Mouse (Mus musculus) lung, adult 2 months (tissue): ENCODE data around the gene Pole4. TPM values are rescaled to one million over a fixed set of nuclear protein-coding genes. Genes with fewer than 3 reads are reported as not detected.
"Not testable (repeated sequence)": the region's sequence is repeated elsewhere in the genome, so short reads cannot be mapped to it uniquely, and the experiment has no call there.

ENCODE experiments used
- DNase-seq: peaks from one replicate; pipeline ENCODE4 v3.0.0; 2022
- H3K4me1 ChIP-seq: fragments of 200-500 bp; 2 replicates; pipeline ENCODE4 v1.6.1; 2011; ENCODE audit warnings: low read length; ENCODE audit not compliant: control insufficient read depth, insufficient read depth
- H3K4me3 ChIP-seq: fragments of 200-500 bp; replicated peaks from 2 replicates; pipeline ENCODE3; 2011; ENCODE audit warnings: low read depth, mild to moderate bottlenecking, control low read depth, low read length; ENCODE audit errors: extremely low read depth
- CTCF ChIP-seq: fragments of 200-500 bp; IDR thresholded peaks from 2 replicates; pipeline ENCODE4 v1.5.1; 2011; ENCODE audit warnings: mild to moderate bottlenecking, low read length, control low read depth; ENCODE audit not compliant: insufficient read depth
- POLR2A ChIP-seq: fragments of 200-500 bp; IDR thresholded peaks from 2 replicates; pipeline ENCODE4 v1.6.1; 2011; ENCODE audit warnings: low read depth, mild to moderate bottlenecking, control low read depth, low read length, borderline replicate concordance; ENCODE audit errors: extremely low read depth
- WGBS: fragments of 180-500 bp; shearing (Covaris S2); methylation state at CpG from one replicate; pipeline ENCODE4 v1.1.7; 2018; 5-methylcytosine and 5-hydroxymethylcytosine counted together
- polyA plus RNA-seq: library from polyadenylated mRNA; depleted of rRNA; stranded (reverse); fragments of >200 nt; gene quantifications from 2 replicates; pipeline ENCODE4 v1.2.3, GENCODE M21; 2012

Pole4 gene
- polyA plus RNA-seq, 1 experiment: 13.6 TPM

DNA sequence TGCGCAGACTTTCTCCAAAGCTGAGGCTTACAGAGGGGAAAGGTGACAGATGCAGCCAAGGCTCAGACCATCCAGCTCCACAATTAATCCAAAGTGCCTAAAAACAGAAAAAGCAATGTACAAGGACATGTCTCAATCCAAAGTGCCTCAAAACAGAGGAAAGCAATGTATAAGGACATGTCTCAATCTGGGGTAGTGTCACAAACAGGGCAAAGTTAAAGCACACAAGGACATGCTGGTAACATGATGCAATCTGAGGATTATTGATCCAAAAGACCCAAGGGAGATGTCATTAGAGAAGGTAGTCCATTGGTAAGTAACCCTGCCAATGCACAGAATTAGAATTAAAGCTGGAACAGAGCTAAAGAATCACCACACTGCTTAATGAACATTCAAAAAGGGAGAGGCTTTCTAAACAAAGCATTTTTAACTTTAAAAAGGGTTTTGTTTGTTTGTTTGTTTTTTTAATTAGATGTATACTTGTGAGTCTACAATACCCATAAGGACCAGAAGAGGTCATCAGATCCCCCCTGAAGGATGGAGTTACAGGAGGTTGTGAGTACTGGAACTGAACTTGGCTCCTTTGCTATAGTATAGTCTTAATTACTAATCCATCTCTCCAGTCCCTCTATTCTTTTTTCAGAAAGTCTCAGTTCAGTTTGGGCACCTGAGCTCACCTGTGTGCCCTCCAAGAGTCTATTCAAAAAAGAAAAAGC lies 57.1 kb downstream of the Pole4 start:
- no peak for DNase-seq
- 94% methylated on average over 1 of the region's 1 CpGs for WGBS
- Histone ChIP-seq H3K4me1 (no peaks in the 10 kb centered on the region), H3K4me3 (no peak overlapping the region)
- TF ChIP-seq CTCF (no peak), POLR2A (no peak)

DNA sequence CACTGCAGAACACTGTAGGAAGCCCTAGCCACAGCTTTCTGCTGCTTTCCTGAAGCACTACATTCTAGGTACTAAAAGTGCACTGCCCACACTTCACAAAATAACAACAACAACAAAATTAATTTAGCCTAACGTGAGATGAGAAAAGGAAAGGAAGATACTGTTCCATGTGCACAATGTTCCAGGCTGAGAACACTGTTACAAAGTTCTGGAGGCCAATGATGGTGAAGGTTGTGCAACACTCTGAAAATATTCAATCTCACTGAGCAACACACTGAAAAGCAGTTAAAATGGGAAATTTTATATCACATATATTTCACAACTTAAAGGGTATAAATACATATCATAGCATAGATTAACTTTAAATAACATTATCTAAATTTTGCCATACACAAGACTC lies 58.2 kb downstream of the Pole4 start:
- no peaks in the 10 kb centered on the region for H3K4me1 ChIP-seq
- no peak for TF ChIP-seq POLR2A
- no peak for TF ChIP-seq CTCF
- WGBS: 80% methylated on average over 1 of the region's 1 CpGs
- DNase-seq: no peak
- H3K4me3 ChIP-seq: no peak overlapping the region

DNA sequence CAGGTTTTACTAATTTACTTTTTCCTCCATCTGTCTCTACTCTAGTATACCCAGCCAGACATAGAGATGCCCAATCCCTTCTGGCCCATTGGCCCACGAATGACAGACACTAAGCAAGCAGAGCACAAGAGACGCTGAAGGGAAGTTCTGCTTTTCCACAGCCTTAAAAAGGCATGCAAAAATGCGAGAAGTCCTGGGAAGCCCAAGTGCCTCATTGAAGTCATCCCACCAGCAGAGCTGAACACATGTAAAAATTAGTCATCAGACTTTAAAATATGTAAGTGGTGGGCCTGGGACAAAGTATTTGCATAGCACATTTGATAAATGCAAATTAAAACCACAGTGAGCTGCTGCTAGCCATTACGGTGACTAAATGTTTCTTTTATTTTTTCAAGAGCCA lies 65.1 kb downstream of the Pole4 start:
- TF ChIP-seq CTCF (no peak), POLR2A (no peak)
- no peak for DNase-seq
- 80% methylated on average over 4 of the region's 4 CpGs for WGBS
- H3K4me1 ChIP-seq: no peaks in the 10 kb centered on the region
- H3K4me3 ChIP-seq: no peak overlapping the region

DNA sequence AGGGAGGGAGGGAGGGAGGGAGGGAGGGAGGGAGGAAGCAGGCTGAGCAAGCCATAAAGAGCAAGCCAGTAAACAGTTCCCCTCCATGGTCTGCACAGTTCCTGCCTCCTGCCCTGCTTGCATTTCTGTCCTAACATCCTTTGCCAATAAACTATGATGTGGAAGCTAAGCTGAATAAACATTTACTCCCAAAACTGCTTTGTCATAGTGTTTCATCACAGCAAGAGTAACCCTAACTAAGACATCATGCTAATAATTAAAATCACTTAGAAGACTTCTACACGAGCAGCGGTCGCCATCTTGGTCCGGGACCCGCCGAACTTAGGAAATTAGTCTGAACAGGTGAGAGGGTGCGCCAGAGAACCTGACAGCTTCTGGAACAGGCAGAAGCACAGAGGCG lies 79.8 kb downstream of the Pole4 start:
- not testable (repeated sequence) for H3K4me1 ChIP-seq, DNase-seq, H3K4me3 ChIP-seq
- 95% methylated on average over 7 of the region's 8 CpGs for WGBS

DNA sequence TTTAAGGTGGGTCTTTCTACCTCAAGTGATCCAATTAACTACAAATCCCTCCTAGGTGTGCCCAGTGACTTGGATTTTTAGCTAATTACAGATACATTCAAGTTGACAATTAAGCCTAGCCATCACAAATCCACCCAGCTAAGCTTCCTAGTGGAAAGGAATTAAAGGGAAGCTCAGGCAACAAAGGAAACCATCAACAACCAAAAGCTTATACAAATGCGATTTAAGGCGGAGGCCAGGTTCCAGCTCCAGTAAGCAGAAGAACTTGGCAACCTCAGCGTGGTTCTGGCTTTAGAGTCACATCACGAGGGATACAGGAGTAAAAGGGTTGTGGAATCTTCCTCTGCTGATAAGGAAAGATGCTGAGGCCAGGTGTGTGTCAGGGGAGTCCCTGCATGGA lies 92.0 kb downstream of the Pole4 start:
- no peaks in the 10 kb centered on the region for H3K4me1 ChIP-seq
- no peak for DNase-seq
- TF ChIP-seq POLR2A: no peak
- TF ChIP-seq CTCF: no peak
- H3K4me3 ChIP-seq: no peak overlapping the region
- 76% methylated on average over 4 of the region's 4 CpGs for WGBS

DNA sequence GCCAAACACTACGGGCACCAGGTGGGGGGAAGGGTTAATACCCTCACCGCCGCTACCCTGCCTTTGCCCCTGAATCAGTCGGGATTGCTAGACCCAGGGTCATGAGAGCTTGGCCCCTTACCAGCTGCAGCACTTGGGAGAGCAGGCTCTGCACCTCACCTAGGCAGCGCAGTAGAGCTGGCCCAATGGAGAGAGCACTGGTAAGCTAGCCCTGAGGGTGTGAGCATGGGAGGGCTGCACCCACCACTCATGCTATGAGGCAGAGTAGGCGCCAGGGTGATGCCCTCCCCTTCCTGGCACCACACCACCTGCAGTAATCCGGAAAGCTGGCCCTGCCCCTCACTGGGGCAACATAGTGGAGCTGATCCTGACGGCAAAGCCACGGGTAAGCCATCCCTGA lies 94.1 kb downstream of the Pole4 start:
- TF ChIP-seq POLR2A: no peak
- TF ChIP-seq CTCF: no peak
- WGBS: 77% methylated on average over 9 of the region's 9 CpGs
- no peak for DNase-seq
- Histone ChIP-seq H3K4me1 (no peaks in the 10 kb centered on the region), H3K4me3 (no peak overlapping the region)

DNA sequence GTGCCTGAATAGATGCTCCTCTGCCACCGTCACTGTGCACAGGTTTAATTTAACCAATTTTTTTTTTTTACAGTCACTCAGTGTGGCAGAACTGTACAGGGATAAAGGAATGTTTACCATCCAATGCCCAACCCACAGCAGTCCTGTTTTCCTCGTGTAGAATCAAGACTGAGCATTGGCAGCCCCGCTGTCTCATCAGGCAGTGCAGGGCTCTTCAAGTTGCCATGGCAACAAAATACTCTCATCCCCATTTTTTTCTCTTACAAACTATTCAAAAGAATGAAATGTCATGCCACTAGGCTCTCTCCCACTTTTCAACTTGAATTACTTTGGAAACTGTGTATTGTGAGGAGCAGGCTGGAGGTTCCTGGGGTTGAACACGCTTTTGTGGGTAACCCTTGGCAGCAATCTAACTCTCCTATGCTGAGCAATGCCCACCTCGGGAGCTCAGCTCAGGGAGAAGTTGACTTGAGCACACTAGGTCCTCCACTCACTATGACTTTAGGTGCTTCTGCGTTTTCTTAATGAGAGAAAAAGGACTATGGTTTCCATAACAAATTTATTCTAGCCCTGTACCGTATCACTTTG lies 95.7 kb downstream of the Pole4 start:
- no peaks in the 10 kb centered on the region for H3K4me1 ChIP-seq
- DNase-seq: no peak
- no peak for TF ChIP-seq POLR2A
- no peak for TF ChIP-seq CTCF
- WGBS: 68% methylated on average over 7 of the region's 7 CpGs
- H3K4me3 ChIP-seq: no peak overlapping the region

DNA sequence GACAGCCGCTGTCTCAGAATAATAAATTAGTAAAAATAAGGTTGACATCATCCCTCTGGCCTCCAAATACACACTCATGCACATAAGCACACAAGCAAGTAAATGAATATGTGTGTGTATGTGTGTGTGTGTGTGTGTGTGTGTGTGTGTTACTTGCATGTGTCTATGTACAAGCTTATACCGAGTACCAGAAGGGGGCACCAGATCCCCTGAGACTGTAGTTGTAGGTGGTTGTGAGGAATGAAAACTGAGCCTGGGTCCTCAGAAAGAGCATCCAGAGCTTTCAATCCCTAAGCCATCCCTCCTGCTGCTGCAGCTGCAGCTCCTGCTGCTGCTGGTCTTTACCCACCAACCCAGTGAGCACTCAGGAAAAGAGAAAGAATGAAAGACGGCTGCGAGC lies 96.4 kb downstream of the Pole4 start:
- TF ChIP-seq CTCF: no peak
- 96% methylated on average over 4 of the region's 4 CpGs for WGBS
- Histone ChIP-seq H3K4me1 (no peaks in the 10 kb centered on the region), H3K4me3 (no peak overlapping the region)
- no peak for DNase-seq

DNA sequence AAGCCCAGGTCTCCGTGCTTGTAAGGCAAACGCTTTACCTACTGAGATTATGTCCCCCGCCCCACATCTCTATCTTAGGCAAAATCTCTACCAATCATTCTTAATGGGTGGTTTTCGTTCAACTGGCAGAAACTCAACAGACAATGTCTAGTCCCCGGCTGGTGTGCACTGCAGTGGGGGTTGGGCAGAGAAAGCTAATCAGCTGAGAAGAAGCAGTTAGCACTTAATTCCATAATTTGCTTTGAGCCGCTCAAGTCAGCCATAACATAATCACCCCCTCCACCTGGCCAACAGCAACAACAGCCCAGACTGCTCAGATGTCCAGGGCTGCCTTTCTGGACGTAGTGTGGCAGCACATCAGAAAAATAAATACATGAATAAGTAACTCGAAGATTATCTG lies 100.4 kb downstream of the Pole4 start:
- DNase-seq: no peak
- no peak for TF ChIP-seq CTCF
- no peak for TF ChIP-seq POLR2A
- 61% methylated on average over 8 of the region's 8 CpGs for WGBS
- Histone ChIP-seq H3K4me1 (no peaks in the 10 kb centered on the region), H3K4me3 (no peak overlapping the region)

DNA sequence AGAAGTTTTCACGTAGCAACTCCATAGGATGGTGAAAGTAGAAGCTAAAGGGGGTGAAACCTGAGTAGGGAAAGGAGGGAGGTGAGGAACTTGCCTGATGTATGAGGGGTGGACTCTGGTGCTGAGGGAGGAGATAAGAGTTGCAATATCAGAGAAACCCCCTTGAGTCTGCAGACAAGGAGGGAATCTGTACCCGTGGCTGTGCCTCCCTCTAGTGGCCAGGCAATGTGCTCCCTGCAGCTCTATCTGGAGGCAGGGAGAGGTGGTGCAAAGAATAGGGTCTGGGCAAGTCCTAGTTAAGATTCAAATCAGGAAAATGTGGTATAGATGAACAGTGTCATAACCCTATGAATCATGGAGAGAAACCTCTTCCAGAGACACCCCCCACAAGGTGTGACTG lies 101.5 kb downstream of the Pole4 start:
- TF ChIP-seq CTCF (peak; percentile 42; the same call in 1 of the 2 replicates), POLR2A (no peak)
- WGBS: 37% methylated on average over 2 of the region's 2 CpGs

More for the DNA sequence above, 101.5 kb downstream of the Pole4 start:
- Histone ChIP-seq H3K4me3 (no peak overlapping the region), H3K4me1 (no peaks in the 10 kb centered on the region)
- peak; percentile 5 for DNase-seq
